Mouse (Mus musculus) lung, adult 2 months (tissue): ENCODE data around the gene Sdhaf2. TPM values are rescaled to one million over a fixed set of nuclear protein-coding genes. Genes with fewer than 3 reads are reported as not detected.
A peak's percentile ranks its signal among the peaks of the same experiment; 100 is the strongest.

Experiments
- DNase-seq: peaks from one replicate; pipeline ENCODE4 v3.0.0; 2022
- H3K4me1 ChIP-seq: fragments of 200-500 bp; 2 replicates; pipeline ENCODE4 v1.6.1; 2011; ENCODE audit warnings: low read length; ENCODE audit not compliant: control insufficient read depth, insufficient read depth
- H3K4me3 ChIP-seq: fragments of 200-500 bp; replicated peaks from 2 replicates; pipeline ENCODE3; 2011; ENCODE audit warnings: low read depth, mild to moderate bottlenecking, control low read depth, low read length; ENCODE audit errors: extremely low read depth
- CTCF ChIP-seq: fragments of 200-500 bp; IDR thresholded peaks from 2 replicates; pipeline ENCODE4 v1.5.1; 2011; ENCODE audit warnings: mild to moderate bottlenecking, low read length, control low read depth; ENCODE audit not compliant: insufficient read depth
- POLR2A ChIP-seq: fragments of 200-500 bp; IDR thresholded peaks from 2 replicates; pipeline ENCODE4 v1.6.1; 2011; ENCODE audit warnings: low read depth, mild to moderate bottlenecking, control low read depth, low read length, borderline replicate concordance; ENCODE audit errors: extremely low read depth
- WGBS: fragments of 180-500 bp; shearing (Covaris S2); methylation state at CpG from one replicate; pipeline ENCODE4 v1.1.7; 2018; 5-methylcytosine and 5-hydroxymethylcytosine counted together
- polyA plus RNA-seq: library from polyadenylated mRNA; depleted of rRNA; stranded (reverse); fragments of >200 nt; gene quantifications from 2 replicates; pipeline ENCODE4 v1.2.3, GENCODE M21; 2012

The Sdhaf2 gene
- polyA plus RNA-seq, 1 experiment, result 23.0 TPM

GRCm38 (mm10) chr19:10555624-10556510 lies 29.9 kb upstream of the Sdhaf2 start, which contains the start of gene Tmem216:
TSS of gene Tmem216 (minus strand) at chr19:10556238.
- Histone ChIP-seq H3K4me1 (peaks cover 4% of the 10 kb centered on the region), H3K4me3 (peak within 1 kb of the TSS; percentile 83)
- peak; percentile 80 for DNase-seq
- no peak for TF ChIP-seq CTCF
- TF ChIP-seq POLR2A, result peak; percentile 71; the same call in 1 of the 2 replicates
- 2% methylated on average over 43 of the region's 43 CpGs for WGBS

GRCm38 (mm10) chr19:10539454-10539853 lies 13.5 kb upstream of the Sdhaf2 start:
- DNase-seq, result no peak

GRCm38 (mm10) chr19:10530082-10530481 lies 4.1 kb upstream of the Sdhaf2 start:
- no peak for TF ChIP-seq CTCF
- TF ChIP-seq POLR2A, result no peak
- peaks cover 9% of the 10 kb centered on the region for H3K4me1 ChIP-seq
- DNase-seq, result no peak
- 95% methylated on average over 1 of the region's 1 CpGs for WGBS
- no peak overlapping the region for H3K4me3 ChIP-seq

More at GRCm38 (mm10) chr19:10539454-10539853, 13.5 kb upstream of the Sdhaf2 start:
- 90% methylated on average over 5 of the region's 5 CpGs for whole genome bisulfite sequencing
- Histone ChIP-seq H3K4me1 (no peaks in the 10 kb centered on the region), H3K4me3 (no peak overlapping the region)
- TF ChIP-seq CTCF (no peak), POLR2A (no peak)

- DNase-seq, result peak; percentile 85
- TF ChIP-seq CTCF (no peak), POLR2A (peak; percentile 70; the same call in 1 of the 2 replicates)
- H3K4me3 ChIP-seq, result peak within 1 kb of the TSS; percentile 95
- WGBS, result under 1% methylated on average over 85 of the region's 93 CpGs
- peaks cover 9% of the 10 kb centered on the region for H3K4me1 ChIP-seq
These were observed 638 bp downstream of the Sdhaf2 start, which contains the start of gene Cpsf7 for GRCm38 (mm10) chr19:10525106-10525901. TSS of gene Cpsf7 (plus strand) at chr19:10525266.

- no peak for DNase-seq
- H3K4me3 ChIP-seq, result peak overlapping the region; percentile 89
- peaks cover 9% of the 10 kb centered on the region for H3K4me1 ChIP-seq
- no peak for TF ChIP-seq CTCF
- TF ChIP-seq POLR2A, result no peak
- under 1% methylated on average over 19 of the region's 19 CpGs for WGBS
These were observed 1.2 kb downstream of the Sdhaf2 start for GRCm38 (mm10) chr19:10524784-10525105.

- H3K4me3 ChIP-seq, result no peak overlapping the region
- H3K4me1 ChIP-seq, result peaks cover 9% of the 10 kb centered on the region
- DNase-seq, result no peak
- 55% methylated on average over 5 of the region's 5 CpGs for WGBS
- TF ChIP-seq POLR2A (no peak), CTCF (no peak)
These were observed 2.4 kb downstream of the Sdhaf2 start for GRCm38 (mm10) chr19:10523483-10524080.

GRCm38 (mm10) chr19:10521926-10522325 lies 4.0 kb downstream of the Sdhaf2 start:
- no peak overlapping the region for H3K4me3 ChIP-seq
- 79% methylated on average over 1 of the region's 1 CpGs for WGBS
- TF ChIP-seq POLR2A, result no peak
- H3K4me1 ChIP-seq, result peaks cover 9% of the 10 kb centered on the region
- DNase-seq, result no peak

- no peak for DNase-seq
- Histone ChIP-seq H3K4me3 (no peak overlapping the region), H3K4me1 (no peaks in the 10 kb centered on the region)
- TF ChIP-seq CTCF (no peak), POLR2A (no peak)
- WGBS, result 56% methylated on average over 1 of the region's 1 CpGs
These were observed 5.6 kb downstream of the Sdhaf2 start for GRCm38 (mm10) chr19:10520355-10520754.

GRCm38 (mm10) chr19:10510759-10511330 lies 15.1 kb downstream of the Sdhaf2 start:
- no peak for DNase-seq
- no peak for TF ChIP-seq CTCF
- TF ChIP-seq POLR2A, result no peak
- 48% methylated on average over 6 of the region's 6 CpGs for WGBS
- no peak overlapping the region for H3K4me3 ChIP-seq
- H3K4me1 ChIP-seq, result peaks cover 3% of the 10 kb centered on the region; the same call in 1 of the 2 replicates
